Mouse (Mus musculus): ENCODE measurements around the gene Rps6ka2. TPM values are rescaled to one million over a fixed set of nuclear protein-coding genes. Genes with fewer than 3 reads are reported as not detected.
A peak's percentile ranks its signal among the peaks of the same experiment; 100 is the strongest.

Rps6ka2 gene
- total and polyA plus RNA-seq, 2 experiments from 2014 or later, result 15.4 to 38.9 TPM

- DNase-seq (ENCODE audit: low spot score) (no peak), ATAC-seq (no peak)
- H3K4me3 ChIP-seq (ENCODE audit: low read length), result no peak overlapping the region
- H3K9me3 ChIP-seq (ENCODE audit: low read length), result no peaks in the 10 kb centered on the region
- no peak overlapping the region for H3K4me2 ChIP-seq (ENCODE audit: low read depth, low read length)
- no peaks in the 10 kb centered on the region for H3K36me3 ChIP-seq (ENCODE audit: insufficient read depth, low read length)
- 84% methylated on average over 10 of the region's 10 CpGs for WGBS
- H3K27me3 ChIP-seq (ENCODE audit: insufficient read depth, low read length), result no peaks in the 10 kb centered on the region
- no peak overlapping the region for H3K9ac ChIP-seq (replicated peaks; ENCODE audit: low read length)
- TF ChIP-seq CTCF (IDR thresholded peaks at IDR 0.05; ENCODE audit: low read depth), result no peak
- H3K27ac ChIP-seq, result no peak overlapping the region
- no peaks in the 10 kb centered on the region for H3K4me1 ChIP-seq (ENCODE audit: insufficient read depth, low read length)
Measured at GRCm38 (mm10) chr17:7140399-7141174, 29.3 kb upstream of the Rps6ka2 start.

- no peak for ATAC-seq
- Histone ChIP-seq H3K4me1 (ENCODE audit: insufficient read depth, low read length) (no peaks in the 10 kb centered on the region), H3K9me3 (ENCODE audit: low read length) (no peaks in the 10 kb centered on the region), H3K36me3 (ENCODE audit: insufficient read depth, low read length) (no peaks in the 10 kb centered on the region), H3K27me3 (ENCODE audit: insufficient read depth, low read length) (no peaks in the 10 kb centered on the region), H3K9ac (replicated peaks; ENCODE audit: low read length) (no peak overlapping the region), H3K27ac (no peak overlapping the region), H3K4me3 (ENCODE audit: low read length) (no peak overlapping the region), H3K4me2 (ENCODE audit: low read depth, low read length) (no peak overlapping the region)
- peak; percentile 27 for TF ChIP-seq CTCF (IDR thresholded peaks at IDR 0.05; ENCODE audit: low read depth)
- WGBS, result 42% methylated on average over 4 of the region's 4 CpGs
- peak; percentile 14 for DNase-seq (ENCODE audit: low spot score)
Measured at GRCm38 (mm10) chr17:7142367-7142766, 27.5 kb upstream of the Rps6ka2 start.

- no peaks in the 10 kb centered on the region for H3K4me1 ChIP-seq (ENCODE audit: insufficient read depth, low read length)
- TF ChIP-seq CTCF (IDR thresholded peaks at IDR 0.05; ENCODE audit: low read depth), result no peak
- no peak overlapping the region for H3K27ac ChIP-seq
- ATAC-seq (no peak), DNase-seq (ENCODE audit: low spot score) (no peak)
- H3K27me3 ChIP-seq (ENCODE audit: insufficient read depth, low read length), result no peaks in the 10 kb centered on the region
- no peaks in the 10 kb centered on the region for H3K9me3 ChIP-seq (ENCODE audit: low read length)
- no peak overlapping the region for H3K4me2 ChIP-seq (ENCODE audit: low read depth, low read length)
- H3K9ac ChIP-seq (replicated peaks; ENCODE audit: low read length), result no peak overlapping the region
- H3K4me3 ChIP-seq (ENCODE audit: low read length), result no peak overlapping the region
- H3K36me3 ChIP-seq (ENCODE audit: insufficient read depth, low read length), result no peaks in the 10 kb centered on the region
- 81% methylated on average over 7 of the region's 7 CpGs for WGBS
Measured at GRCm38 (mm10) chr17:7143885-7144518, 25.9 kb upstream of the Rps6ka2 start.

GRCm38 (mm10) chr17:7145373-7146058, 24.4 kb upstream of the Rps6ka2 start:
- no peak overlapping the region for H3K9ac ChIP-seq (replicated peaks; ENCODE audit: low read length)
- no peak overlapping the region for H3K4me2 ChIP-seq (ENCODE audit: low read depth, low read length)
- DNase-seq (ENCODE audit: low spot score) (no peak), ATAC-seq (no peak)
- no peaks in the 10 kb centered on the region for H3K4me1 ChIP-seq (ENCODE audit: insufficient read depth, low read length)
- H3K4me3 ChIP-seq (ENCODE audit: low read length), result no peak overlapping the region
- 45% methylated on average over 9 of the region's 9 CpGs for WGBS
- no peak overlapping the region for H3K27ac ChIP-seq
- no peaks in the 10 kb centered on the region for H3K36me3 ChIP-seq (ENCODE audit: insufficient read depth, low read length)
- no peaks in the 10 kb centered on the region for H3K9me3 ChIP-seq (ENCODE audit: low read length)
- no peak for TF ChIP-seq CTCF (IDR thresholded peaks at IDR 0.05; ENCODE audit: low read depth)
- H3K27me3 ChIP-seq (ENCODE audit: insufficient read depth, low read length), result no peaks in the 10 kb centered on the region

- Histone ChIP-seq H3K9me3 (ENCODE audit: low read length) (no peaks in the 10 kb centered on the region), H3K4me1 (ENCODE audit: insufficient read depth, low read length) (no peaks in the 10 kb centered on the region), H3K9ac (replicated peaks; ENCODE audit: low read length) (no peak overlapping the region), H3K4me3 (ENCODE audit: low read length) (no peak overlapping the region), H3K4me2 (ENCODE audit: low read depth, low read length) (no peak overlapping the region), H3K27me3 (ENCODE audit: insufficient read depth, low read length) (no peaks in the 10 kb centered on the region), H3K36me3 (ENCODE audit: insufficient read depth, low read length) (no peaks in the 10 kb centered on the region), H3K27ac (no peak overlapping the region)
- no peak for TF ChIP-seq CTCF (IDR thresholded peaks at IDR 0.05; ENCODE audit: low read depth)
- no peak for DNase-seq (ENCODE audit: low spot score)
- 87% methylated on average over 7 of the region's 7 CpGs for WGBS
- no peak for ATAC-seq
Measured at GRCm38 (mm10) chr17:7146479-7146878, 23.4 kb upstream of the Rps6ka2 start.

- no peaks in the 10 kb centered on the region for H3K36me3 ChIP-seq (ENCODE audit: insufficient read depth, low read length)
- ATAC-seq, result no peak
Measured at GRCm38 (mm10) chr17:7147920-7148321, 22.0 kb upstream of the Rps6ka2 start.

More at GRCm38 (mm10) chr17:7147920-7148321, 22.0 kb upstream of the Rps6ka2 start:
- Histone ChIP-seq H3K9me3 (ENCODE audit: low read length) (no peaks in the 10 kb centered on the region), H3K4me1 (ENCODE audit: insufficient read depth, low read length) (no peaks in the 10 kb centered on the region), H3K4me3 (ENCODE audit: low read length) (no peak overlapping the region), H3K27me3 (ENCODE audit: insufficient read depth, low read length) (no peaks in the 10 kb centered on the region), H3K9ac (replicated peaks; ENCODE audit: low read length) (no peak overlapping the region), H3K4me2 (ENCODE audit: low read depth, low read length) (no peak overlapping the region), H3K27ac (no peak overlapping the region)
- no peak for DNase-seq (ENCODE audit: low spot score)
- no peak for TF ChIP-seq CTCF (IDR thresholded peaks at IDR 0.05; ENCODE audit: low read depth)
- 45% methylated on average over 12 of the region's 12 CpGs for WGBS
